Mouse (Mus musculus) E14TG2a.4 (cell line): ENCODE measurements around the gene Trpm3.

Experiments used
- CTCF ChIP-seq: conservative IDR thresholded peaks from 2 replicates; pipeline ENCODE4 v1.5.1; 2014; ENCODE audit warnings: low read length
- POU5F1 ChIP-seq: IDR thresholded peaks from 2 replicates; pipeline ENCODE4 v1.6.1; 2014; ENCODE audit warnings: low read length, borderline replicate concordance

DNA sequence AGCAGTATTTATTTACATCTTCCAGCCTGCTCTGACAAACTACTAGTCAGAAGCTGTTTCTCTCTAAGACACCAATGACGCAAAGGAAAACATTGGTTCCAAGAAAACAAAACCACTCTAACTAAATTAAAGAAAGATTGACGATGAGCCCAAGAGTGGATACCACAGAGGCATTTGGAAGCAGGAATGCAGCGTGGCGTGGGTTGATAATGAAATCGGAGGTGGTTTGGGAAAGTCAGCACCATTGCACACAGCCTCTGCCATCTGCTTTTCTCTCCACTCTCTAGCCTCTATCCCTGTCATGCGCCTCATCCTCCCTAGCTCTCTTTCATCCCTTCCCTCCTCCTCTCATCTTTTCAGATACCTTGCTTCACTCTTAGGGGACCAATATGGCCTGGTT is 826.6 kb downstream of the Trpm3 start:
- TF ChIP-seq CTCF, result no peak
- TF ChIP-seq POU5F1, result no peak
